Mouse (Mus musculus): ENCODE data around the gene Vrk3.

Gene Vrk3

DNA sequence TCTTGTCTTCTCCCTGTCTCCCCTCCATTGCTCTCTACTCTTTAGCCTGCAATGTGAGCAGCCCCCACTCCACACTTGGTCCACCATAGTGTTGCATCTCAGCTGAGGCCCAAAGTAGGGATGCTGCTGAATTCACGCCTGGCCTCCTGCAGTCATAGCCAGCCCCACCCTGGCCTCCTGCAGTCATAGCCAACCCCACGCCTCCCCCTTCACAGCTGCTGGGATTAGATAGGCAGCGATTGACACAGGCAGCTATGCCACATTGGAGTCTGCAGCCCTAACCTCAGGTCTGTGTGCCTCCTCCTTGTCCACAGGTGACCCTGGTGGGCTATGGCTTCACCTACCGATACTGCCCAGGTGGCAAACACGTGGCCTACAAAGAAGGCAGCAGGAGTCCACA is 19.9 kb downstream of the Vrk3 start:
- DNase-seq: no peak

- DNase-seq: no peak
Observed at GRCm38 (mm10) chr7:44770046-44770578, 21.9 kb downstream of the Vrk3 start.

DNA sequence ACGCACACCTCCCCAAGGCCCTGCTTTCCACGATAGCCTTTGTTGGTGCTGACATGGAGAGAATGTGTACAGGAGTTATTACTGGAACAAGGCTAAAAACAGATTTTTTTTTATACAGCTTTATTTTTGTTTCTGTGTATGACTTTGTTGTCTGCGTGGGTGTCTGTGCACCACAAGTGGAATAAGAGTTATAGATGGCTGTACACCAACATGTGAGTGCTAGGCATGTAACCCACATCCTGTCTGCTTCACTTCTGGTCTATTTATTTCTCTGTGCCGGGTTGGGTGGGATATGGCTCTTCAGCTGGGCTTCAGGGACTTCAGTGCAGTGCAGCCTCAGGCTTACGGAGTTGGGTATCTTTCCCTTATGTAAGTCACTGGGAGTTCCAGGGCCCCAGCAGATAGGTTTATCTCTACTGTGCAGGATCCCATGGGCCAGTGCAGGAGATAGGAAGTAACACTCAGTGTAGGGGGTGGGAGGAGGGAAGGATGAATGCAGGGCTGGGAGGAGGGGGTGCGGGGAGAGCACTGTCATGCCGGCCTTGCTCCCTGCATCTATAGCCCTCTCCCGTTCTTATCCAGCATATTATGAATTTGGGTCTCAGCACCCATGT is 24.5 kb downstream of the Vrk3 start:
- DNase-seq: no peak

- no peak for DNase-seq
Observed at GRCm38 (mm10) chr7:44776849-44777498, 28.8 kb downstream of the Vrk3 start.

DNA sequence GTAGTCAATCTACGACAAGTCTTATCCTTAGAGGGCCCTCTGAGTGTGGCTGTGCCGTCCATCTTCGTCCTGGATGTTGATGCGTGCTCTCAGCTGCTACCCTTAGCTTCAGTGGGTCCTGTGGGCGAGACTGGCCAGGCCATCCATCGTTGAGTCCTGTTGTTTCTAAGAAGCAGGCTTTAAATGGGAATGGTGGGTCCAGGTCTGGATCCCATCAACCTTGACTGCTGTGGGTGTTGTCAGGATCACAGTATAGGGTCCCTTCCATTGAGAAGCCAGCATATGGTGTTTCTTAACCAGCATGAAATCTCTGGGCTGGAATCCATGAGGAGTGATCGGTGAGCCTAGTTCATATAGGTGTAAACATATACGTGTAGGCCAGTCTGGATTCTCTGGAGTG is 31.9 kb downstream of the Vrk3 start:
- no peak for DNase-seq

DNA sequence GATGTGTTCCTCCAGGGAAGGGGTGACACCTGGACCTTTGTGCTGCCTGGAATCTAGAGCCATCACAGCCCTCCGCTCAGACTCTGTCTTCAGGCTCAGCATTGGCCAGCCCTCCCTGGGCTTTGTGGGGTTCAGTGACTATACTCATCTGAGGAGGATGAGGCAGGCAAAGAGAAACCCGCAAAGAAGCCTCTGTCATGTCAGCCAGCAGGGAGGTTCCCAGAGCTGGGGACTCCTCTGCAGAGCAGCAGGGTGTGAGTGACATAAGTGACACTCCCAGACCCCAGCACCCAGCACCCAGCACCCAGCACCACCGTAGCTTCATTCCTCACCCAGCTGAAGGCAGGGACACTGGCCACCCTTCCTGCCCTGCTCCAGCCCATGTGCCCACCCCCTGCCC is 41.3 kb downstream of the Vrk3 start:
- no peak for DNase-seq

DNA sequence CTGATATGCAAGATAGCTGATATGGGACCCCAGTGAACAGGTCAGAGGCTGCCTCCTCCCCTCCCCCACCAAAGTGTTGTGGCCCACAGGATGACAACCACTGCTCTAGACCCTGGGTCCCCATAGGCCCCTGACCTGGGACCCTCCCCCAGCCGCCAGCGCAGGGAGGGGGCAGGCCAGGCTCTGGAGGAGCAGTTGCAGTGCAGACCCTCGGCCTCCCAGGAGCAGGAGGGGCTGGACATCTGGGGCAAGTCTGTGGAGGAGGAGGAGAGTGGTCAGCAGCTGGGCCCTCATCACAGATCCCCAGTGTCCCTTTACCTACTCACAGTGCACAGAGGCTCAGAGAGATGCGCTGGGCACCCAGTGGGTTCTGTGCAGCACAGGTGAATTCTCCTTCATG is 41.9 kb downstream of the Vrk3 start:
- no peak for DNase-seq

- no peak for DNase-seq
Observed at GRCm38 (mm10) chr7:44792781-44793180, 44.6 kb downstream of the Vrk3 start.

DNA sequence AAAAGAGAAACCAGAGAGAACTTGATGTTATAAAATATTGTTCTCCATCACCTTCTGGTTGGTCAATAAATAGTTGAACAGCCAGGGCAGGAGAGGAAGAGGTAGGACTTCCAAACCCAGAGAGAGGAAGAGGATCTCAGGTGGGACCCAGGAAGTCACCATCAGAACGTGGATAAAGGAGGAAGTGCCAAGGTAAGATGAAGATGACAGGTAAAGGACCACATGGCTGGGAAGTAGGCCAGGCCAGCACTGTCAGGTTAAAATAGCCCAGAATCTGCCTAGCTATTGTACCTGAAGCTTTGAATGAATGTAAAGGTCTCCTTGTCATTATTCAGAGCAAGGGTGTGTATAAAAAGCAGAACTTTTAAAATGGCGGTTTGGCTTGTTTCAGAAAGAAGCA is 60.7 kb downstream of the Vrk3 start:
- DNase-seq: no peak

DNA sequence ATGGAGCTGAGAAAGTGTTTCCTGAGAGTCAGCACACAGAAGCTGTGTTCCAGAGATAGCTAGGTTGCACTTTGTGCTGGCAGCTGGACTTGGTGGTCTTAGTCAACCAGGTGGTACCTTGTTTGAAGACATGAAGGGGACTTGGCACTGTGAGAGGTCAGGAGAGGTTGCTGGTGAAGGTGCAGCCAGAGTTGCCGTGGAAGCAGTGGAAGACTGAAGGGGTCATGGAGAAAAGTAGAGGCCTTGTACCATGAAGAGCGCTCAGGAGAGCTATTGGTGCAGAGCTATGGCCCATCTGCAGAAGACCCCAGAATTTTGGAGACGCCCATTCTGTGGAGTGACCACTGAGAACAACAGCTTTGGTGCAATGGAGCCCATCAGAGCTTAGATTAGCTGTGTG is 61.3 kb downstream of the Vrk3 start:
- DNase-seq: no peak

GRCm38 (mm10) chr7:44810365-44810764 is 62.2 kb downstream of the Vrk3 start:
- no peak for DNase-seq

- no peak for DNase-seq
Observed at GRCm38 (mm10) chr7:44810819-44811557, 62.8 kb downstream of the Vrk3 start.

GRCm38 (mm10) chr7:44812651-44813325 is 64.6 kb downstream of the Vrk3 start:
- DNase-seq: no peak

GRCm38 (mm10) chr7:44813985-44814384 is 65.8 kb downstream of the Vrk3 start:
- no peak for DNase-seq

GRCm38 (mm10) chr7:44814423-44814822 is 66.2 kb downstream of the Vrk3 start:
- no peak for DNase-seq

DNA sequence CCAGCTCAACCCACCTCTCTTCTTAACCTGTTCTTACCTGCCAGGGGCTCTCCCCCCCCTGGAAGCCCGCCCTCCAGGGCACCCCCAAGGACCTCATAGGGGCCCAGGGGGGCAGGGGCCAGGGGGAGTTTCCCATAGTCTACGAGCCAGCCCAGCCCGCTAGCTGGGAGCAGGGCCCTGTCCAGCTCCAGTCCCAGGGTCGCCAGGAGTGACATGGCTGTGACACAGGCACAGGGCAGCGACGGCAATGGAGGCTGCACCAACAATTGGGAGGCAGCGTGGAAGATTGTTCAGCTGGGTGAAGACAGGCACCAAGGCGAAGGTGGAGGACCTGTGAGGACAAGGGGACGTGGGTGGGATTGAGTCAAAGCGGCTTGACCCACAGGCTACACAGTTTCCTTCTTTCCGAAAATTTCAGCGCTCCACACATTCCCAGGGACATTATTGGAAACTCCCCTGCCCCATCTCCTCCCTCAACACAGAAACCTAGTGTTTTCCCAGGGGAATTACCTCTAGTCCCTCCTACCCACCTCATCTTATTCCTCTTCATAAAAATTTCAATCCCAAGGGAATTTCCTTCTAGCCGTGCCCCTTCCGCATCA is 66.8 kb downstream of the Vrk3 start:
- no peak for DNase-seq

GRCm38 (mm10) chr7:44815721-44816469 is 67.7 kb downstream of the Vrk3 start, which contains the start of the genes Nup62 and Il4i1:
Gene Nup62 (plus strand): TSS chr7:44816088.
Gene Il4i1 (plus strand): TSS chr7:44816387.
- peak; percentile 98 for DNase-seq

- no peak for DNase-seq
Observed at GRCm38 (mm10) chr7:44816470-44817021, 68.3 kb downstream of the Vrk3 start, which contains the start of gene Atf5. Gene Atf5 (minus strand): TSS chr7:44816658.

DNA sequence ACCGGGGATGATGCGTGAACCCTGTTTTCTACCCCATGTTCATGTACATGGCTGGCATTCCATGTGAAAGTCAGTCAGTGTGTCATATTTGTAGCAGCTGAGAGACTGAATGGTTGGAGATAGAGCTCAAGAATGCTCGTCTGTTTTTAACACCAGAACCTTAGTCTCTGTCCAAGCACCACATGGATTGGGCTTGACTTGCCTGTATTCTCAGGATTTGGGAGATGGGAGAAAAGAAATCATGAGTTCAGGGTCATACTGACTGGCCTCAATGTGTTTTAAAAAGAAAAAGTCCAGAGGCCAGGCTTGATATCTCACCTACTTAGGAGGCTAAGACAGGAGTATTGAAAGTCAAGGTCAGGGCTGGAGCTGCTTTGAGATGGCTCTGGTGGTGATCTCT is 69.2 kb downstream of the Vrk3 start:
- DNase-seq: no peak

GRCm38 (mm10) chr7:44818164-44818563 is 70.0 kb downstream of the Vrk3 start:
- no peak for DNase-seq

DNA sequence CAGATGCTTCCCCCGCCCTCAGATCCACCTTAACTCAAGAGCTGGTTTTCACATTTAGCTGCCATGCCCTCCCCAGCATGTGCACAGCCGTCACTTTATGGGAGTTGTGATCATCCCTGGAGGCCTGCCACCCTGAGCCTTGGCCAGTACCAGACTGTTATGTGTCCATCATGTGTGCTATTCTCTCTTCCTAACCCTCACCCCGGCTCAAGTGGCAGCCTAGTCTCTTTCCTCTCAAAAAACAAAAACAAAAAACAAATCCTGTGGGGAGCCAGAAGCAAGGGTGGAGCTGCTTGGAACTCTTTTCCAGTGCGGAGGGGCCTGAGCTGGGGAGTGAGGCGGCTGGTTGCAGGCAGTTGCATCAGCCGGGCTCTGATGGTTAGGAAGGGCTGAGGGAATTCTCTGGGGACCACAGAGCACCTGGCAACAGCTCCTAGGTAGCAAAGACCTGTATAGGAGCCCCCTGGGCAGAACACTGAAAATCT is 70.6 kb downstream of the Vrk3 start:
- DNase-seq: no peak

All from right cerebral cortex, adult 18-20 months (tissue).